Mouse (Mus musculus): Measurements from ENCODE around the gene Map2k7. TPM values are rescaled to one million over a fixed set of nuclear protein-coding genes. Genes with fewer than 3 reads are reported as not detected.
A peak's percentile ranks its signal among the peaks of the same experiment; 100 is the strongest.

Map2k7 gene
- 34.0 and 35.7 TPM in 2 replicates for polyA plus RNA-seq (2015; fragmentation: Nextera tagmentation; extraction: Ambion mirVana)

DNA sequence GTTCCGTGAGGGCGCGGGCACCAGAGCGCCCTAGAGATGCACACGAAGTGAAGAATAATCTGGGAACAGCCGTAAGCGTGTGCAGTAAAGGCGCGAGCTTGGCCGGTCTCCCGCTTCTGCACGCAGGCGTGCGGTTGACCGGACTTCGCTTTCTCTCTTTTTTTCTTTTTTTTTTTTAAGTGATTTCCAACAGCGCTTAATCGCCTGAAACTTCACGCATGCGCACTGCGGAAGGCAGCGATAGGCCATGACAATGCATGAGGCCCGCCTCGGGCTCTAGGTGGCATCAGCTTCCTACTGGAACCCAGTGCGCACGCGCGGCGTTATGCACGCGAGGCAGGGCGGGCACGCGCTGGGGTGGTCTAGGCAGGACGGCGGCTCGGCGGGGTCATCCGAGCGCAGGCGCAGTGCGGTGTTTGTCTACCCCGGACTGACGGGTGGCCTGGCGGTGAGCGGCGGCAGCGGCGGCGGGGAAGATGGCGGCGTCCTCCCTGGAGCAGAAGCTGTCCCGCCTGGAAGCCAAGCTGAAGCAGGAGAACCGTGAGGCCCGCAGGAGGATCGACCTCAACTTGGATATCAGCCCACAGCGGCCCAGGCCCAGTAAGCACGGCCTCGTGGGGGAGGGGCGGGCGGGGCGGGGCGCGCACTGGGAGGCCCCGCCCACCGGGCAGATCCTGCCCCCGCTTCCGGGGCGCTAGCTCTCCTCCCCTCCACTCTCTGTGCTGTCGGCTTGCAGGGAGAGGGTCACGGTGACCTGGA, at the start of gene Map2k7, which contains the start of gene Gm49320:
TSS of gene Map2k7 (plus strand) at position 307 of the 759 bp plus-strand sequence.
TSS of gene Gm49320 (plus strand) at position 432 of the 759 bp plus-strand sequence.
- Histone ChIP-seq H3K4me2 (peak within 1 kb of the TSS; percentile 82), H3K4me1 (peaks cover 38% of the 10 kb centered on the region), H3K36me3 (replicated peaks) (peaks cover 11% of the 10 kb centered on the region), H3K4me3 (peak within 1 kb of the TSS; percentile 75), H3K9ac (peak within 1 kb of the TSS; percentile 63), H3K27me3 (replicated peaks) (no peaks in the 10 kb centered on the region), H3K27ac (peak within 1 kb of the TSS; percentile 90), H3K9me3 (no peaks in the 10 kb centered on the region)
- ATAC-seq (replicated peaks): peak; percentile 95
- under 1% methylated on average over 71 of the region's 71 CpGs for WGBS

DNA sequence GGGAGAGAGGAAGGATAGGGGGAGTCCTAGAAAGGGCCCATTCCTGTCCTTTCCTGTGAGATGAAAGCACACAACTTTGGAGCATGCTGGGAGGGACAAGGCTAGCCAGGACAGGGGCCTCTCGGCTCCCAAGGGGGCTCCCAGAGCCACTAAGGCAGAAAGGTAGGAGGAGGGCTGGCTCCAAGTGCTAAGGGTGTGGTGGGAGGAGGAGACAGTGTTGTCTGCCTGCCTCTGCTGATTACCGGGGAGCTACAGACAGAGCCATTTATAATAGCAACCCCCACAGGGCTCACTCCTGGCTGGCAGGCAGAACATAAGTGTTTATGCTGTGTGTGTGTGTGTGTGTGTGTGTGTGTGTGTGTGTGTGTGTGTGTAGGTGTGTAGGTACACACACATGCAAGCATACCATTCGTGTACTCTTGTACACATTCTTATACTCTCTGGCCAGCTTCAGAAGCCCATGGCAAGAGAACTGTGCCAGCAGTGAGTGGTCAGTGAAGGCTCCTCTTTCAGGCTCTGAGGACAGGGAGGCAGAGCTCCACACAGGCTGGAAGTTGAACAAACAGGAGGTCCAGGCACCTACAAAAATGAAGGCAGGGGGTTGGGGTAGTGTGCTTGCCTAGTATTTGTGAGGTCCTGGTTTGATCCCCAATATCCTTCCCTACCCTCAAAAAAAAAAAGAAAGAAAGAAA, 49.4 kb upstream of the Map2k7 start:
- Histone ChIP-seq H3K27ac (no peak overlapping the region), H3K4me2 (no peak overlapping the region), H3K9me3 (no peaks in the 10 kb centered on the region), H3K4me3 (no peak overlapping the region), H3K9ac (no peak overlapping the region), H3K27me3 (replicated peaks) (no peaks in the 10 kb centered on the region), H3K4me1 (peaks cover 14% of the 10 kb centered on the region), H3K36me3 (replicated peaks) (peaks cover 49% of the 10 kb centered on the region)
- ATAC-seq (replicated peaks): no peak
- 42% methylated on average over 3 of the region's 3 CpGs for WGBS

DNA sequence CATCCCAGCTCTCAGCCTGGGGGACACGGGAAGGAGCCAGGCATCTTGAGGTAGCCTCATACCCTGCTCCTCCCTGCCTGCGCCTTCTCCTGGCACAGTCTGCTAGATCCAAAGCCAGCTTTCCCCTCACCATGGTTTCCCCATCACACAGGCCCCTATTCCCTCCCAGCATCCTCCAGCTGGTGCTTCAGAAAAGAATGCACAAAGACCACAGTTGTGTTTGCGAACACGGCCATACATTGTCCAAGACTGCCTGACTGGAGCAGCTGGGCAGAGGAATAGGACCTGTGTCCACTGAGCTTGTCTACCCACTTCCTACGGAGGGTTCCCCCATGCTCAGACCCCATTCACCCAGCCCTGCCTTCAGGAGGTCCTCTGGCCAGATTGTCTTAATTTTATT, 46.2 kb upstream of the Map2k7 start:
- Histone ChIP-seq H3K4me2 (no peak overlapping the region), H3K9ac (no peak overlapping the region), H3K27me3 (replicated peaks) (no peaks in the 10 kb centered on the region), H3K4me3 (no peak overlapping the region), H3K9me3 (no peaks in the 10 kb centered on the region), H3K4me1 (peaks cover 14% of the 10 kb centered on the region), H3K27ac (peak overlapping the region; percentile 69), H3K36me3 (replicated peaks) (peaks cover 29% of the 10 kb centered on the region)
- 41% methylated on average over 5 of the region's 5 CpGs for WGBS
- ATAC-seq (replicated peaks): peak; percentile 54

DNA sequence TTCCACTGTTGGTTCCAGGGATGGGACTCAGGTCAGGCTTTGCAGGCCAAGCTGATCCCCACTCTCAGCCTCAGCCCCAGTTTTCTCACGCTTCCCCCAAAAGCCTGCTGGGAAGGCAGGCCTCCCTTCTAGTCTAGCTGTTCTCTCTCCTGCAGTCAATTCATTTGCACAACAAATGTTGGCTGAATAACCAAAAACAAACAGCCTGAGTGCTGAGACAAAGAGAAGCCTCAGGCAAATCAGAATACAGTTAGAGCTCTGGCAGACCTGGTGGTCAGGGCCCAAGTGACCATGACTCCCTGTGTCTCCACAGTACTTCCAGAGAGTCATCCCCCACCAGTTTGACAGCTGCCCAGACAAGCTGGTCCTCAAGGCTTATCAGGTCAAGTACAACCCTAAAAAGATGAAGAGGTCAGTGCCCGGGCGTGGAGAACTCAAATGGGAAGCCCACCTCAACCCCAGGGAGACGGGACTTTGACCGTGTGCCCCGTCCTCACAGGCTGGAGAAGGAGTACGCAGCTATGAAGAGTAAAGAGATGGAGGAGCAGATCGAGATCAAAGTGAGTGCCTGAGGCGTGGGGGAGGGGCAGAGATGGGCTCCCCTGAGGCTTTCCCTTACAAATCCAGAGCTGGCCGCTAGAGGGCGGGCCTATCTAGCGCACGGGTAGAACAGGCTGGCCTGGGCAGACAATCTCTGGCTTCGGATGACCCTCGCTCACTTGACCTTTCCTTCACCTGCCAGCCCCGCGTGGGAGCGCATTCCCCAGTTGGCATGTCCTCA, 45.5 kb upstream of the Map2k7 start:
- no peaks in the 10 kb centered on the region for H3K27me3 ChIP-seq (replicated peaks)
- peaks cover 14% of the 10 kb centered on the region for H3K4me1 ChIP-seq
- H3K9ac ChIP-seq: no peak overlapping the region
- peaks cover 27% of the 10 kb centered on the region for H3K36me3 ChIP-seq (replicated peaks)
- H3K4me2 ChIP-seq: peak overlapping the region; percentile 23; the same call in 1 of the 2 replicates
- no peaks in the 10 kb centered on the region for H3K9me3 ChIP-seq
- WGBS: 2% methylated on average over 18 of the region's 18 CpGs
- peak overlapping the region; percentile 69 for H3K27ac ChIP-seq
- peak; percentile 83 for ATAC-seq (replicated peaks)
- H3K4me3 ChIP-seq: no peak overlapping the region

DNA sequence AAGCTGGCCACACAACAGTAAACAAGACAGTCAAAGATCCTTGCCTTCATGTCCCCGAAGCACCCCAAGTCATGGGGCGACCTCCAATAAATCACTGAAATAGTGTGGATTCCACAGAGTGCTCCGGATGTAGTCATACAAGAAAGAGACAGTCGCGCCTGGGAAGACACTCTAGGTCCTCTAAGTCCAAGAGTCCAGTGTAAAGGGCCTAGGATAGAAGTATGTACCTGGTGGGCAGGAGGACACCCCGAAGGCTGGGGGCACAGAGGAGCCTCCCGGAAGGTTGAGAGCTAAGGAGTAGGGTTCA, 45.0 kb upstream of the Map2k7 start:
- H3K36me3 ChIP-seq (replicated peaks): peaks cover 24% of the 10 kb centered on the region
- ATAC-seq (replicated peaks): peak; percentile 14
- H3K9me3 ChIP-seq: no peaks in the 10 kb centered on the region
- no peak overlapping the region for H3K9ac ChIP-seq
- peaks cover 14% of the 10 kb centered on the region for H3K4me1 ChIP-seq
- no peaks in the 10 kb centered on the region for H3K27me3 ChIP-seq (replicated peaks)
- H3K4me2 ChIP-seq: no peak overlapping the region
- WGBS: 55% methylated on average over 7 of the region's 7 CpGs
- peak overlapping the region; percentile 69; the same call in 1 of the 2 replicates for H3K27ac ChIP-seq
- no peak overlapping the region for H3K4me3 ChIP-seq

DNA sequence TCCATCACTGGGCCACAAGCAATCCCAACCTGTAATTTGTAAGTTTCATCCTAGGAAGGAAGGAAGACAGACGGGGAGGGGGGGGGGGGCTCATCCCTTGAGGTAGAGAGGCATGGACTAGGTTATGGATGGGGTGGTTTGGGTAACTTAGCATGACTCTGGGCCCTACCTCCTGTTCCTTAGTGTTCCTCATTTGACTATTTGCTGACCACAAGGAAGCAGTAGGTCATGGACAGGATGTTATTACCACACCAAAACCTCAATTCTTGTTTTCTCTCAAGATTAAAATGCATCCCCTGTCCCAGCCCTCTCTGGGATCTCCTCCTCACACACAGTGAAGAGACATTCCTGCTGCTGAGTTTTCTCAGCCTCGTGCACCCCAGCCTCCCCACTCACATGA, 37.2 kb upstream of the Map2k7 start:
- no peaks in the 10 kb centered on the region for H3K9me3 ChIP-seq
- peaks cover 47% of the 10 kb centered on the region for H3K36me3 ChIP-seq (replicated peaks)
- H3K9ac ChIP-seq: no peak overlapping the region
- H3K27me3 ChIP-seq (replicated peaks): peaks cover 7% of the 10 kb centered on the region; the same call in 1 of the 2 replicates
- H3K4me3 ChIP-seq: no peak overlapping the region
- H3K4me1 ChIP-seq: peaks cover 11% of the 10 kb centered on the region
- 65% methylated on average over 2 of the region's 2 CpGs for WGBS
- no peak for ATAC-seq (replicated peaks)
- no peak overlapping the region for H3K27ac ChIP-seq
- H3K4me2 ChIP-seq: no peak overlapping the region

DNA sequence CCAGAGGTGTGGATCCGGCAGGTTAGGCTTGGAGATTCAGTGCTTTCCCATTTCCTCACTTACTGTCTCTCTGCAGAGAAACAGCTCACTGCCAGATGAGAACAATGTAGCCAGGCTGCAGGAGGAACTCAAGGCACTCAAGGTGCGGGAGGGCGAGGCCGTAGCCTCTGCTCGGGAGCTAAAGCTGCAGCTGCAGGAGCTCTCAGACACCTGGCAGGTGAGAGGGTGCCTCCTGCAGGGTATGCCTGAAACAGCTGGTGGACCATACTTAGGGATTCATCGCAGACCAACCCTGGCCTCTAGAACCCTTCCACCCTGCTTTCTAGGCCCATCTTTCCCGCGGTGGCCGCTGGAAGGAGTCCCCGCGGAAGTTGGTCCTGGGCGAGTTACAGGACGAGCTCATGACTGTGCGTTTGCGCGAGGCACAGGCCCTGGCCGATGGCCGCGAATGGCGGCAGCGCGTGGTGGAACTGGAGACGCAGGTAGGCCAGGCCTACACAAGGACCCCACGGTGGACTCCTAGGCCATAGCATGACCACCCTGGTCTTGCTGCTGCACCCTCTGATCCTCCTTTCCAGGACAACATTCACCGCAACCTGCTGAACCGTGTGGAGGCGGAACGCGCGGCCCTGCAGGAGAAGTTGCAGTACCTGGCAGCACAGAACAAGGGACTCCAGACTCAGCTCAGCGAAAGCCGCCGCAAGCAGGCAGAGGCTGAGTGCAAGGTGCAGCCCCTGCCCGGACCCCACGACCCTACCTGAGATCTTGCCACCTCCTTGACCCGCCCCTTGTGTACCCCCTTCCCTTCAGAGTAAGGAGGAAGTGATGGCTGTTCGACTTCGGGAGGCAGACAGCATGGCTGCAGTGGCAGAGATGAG, 33.1 kb upstream of the Map2k7 start:
- Histone ChIP-seq H3K4me3 (no peak overlapping the region), H3K27ac (no peak overlapping the region), H3K36me3 (replicated peaks) (peaks cover 46% of the 10 kb centered on the region), H3K9ac (no peak overlapping the region), H3K9me3 (no peaks in the 10 kb centered on the region), H3K4me2 (no peak overlapping the region), H3K4me1 (peaks cover 30% of the 10 kb centered on the region), H3K27me3 (replicated peaks) (peaks cover 7% of the 10 kb centered on the region; the same call in 1 of the 2 replicates)
- no peak for ATAC-seq (replicated peaks)
- 23% methylated on average over 38 of the region's 38 CpGs for WGBS

DNA sequence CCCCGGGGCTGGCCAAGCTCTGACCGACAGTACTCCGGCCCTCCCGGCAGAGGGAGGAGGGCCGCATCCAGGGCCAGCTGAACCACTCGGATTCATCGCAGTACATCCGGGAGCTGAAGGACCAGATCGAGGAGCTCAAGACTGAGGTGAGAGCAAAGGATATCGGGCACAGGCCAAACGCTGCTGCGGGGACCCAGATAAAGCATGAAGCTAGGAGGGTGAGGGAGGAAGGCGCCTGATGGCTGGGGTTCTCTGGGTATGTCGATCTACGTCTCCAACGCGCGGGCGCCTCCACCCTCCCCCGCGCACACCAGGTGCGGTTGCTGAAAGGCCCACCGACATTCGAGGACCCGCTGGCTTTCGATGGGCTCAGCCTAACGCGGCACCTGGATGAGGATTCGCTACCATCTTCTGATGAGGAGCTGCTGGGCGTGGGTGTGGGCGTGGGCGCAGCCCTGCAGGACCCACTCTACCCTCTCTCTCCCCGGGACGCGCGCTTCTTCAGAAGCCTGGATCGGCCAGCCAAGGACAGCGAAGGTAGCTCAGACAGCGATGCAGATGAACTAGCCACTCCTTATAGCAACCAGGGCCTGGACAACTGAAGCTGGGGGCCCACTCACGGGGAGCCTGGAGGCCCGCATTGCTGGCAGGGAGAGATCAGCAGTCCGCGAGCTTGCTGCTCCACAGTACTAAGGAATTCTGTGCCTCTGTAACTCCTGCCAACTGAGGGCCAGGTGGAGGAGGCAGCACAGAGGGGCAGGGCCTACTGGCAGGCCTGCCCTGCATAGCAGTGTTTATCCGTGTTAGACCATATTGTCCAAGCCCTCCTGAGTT, 32.1 kb upstream of the Map2k7 start:
- peaks cover 7% of the 10 kb centered on the region; the same call in 1 of the 2 replicates for H3K27me3 ChIP-seq (replicated peaks)
- H3K4me2 ChIP-seq: no peak overlapping the region
- 10% methylated on average over 44 of the region's 44 CpGs for WGBS
- H3K27ac ChIP-seq: no peak overlapping the region
- peaks cover 37% of the 10 kb centered on the region for H3K4me1 ChIP-seq
- H3K9me3 ChIP-seq: no peaks in the 10 kb centered on the region
- H3K36me3 ChIP-seq (replicated peaks): peaks cover 47% of the 10 kb centered on the region
- no peak overlapping the region for H3K4me3 ChIP-seq
- peak; percentile 8 for ATAC-seq (replicated peaks)
- H3K9ac ChIP-seq: no peak overlapping the region

DNA sequence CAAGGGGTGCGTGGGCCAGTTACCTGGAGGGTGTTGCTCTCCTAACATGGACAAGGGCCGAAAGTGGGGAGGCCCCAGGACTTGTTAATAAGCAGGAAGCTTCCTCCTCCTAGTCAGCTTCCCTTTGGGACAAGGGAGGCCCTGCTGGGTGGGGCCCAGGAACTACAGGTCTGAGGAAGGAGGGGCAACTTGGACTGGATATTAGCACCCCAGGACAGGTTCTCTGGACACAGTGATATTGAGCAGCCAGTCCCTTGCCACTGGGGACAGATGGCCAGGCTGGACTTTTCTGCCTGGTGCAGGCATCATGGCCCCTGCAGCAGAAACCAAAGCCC, 31.6 kb upstream of the Map2k7 start:
- Histone ChIP-seq H3K36me3 (replicated peaks) (peaks cover 43% of the 10 kb centered on the region), H3K4me3 (no peak overlapping the region), H3K9ac (no peak overlapping the region), H3K4me1 (peaks cover 41% of the 10 kb centered on the region), H3K9me3 (no peaks in the 10 kb centered on the region), H3K4me2 (no peak overlapping the region), H3K27ac (no peak overlapping the region), H3K27me3 (replicated peaks) (peaks cover 7% of the 10 kb centered on the region; the same call in 1 of the 2 replicates)
- peak; percentile 1; the same call in 1 of the 2 replicates for ATAC-seq (replicated peaks)
- 48% methylated on average over 2 of the region's 2 CpGs for WGBS

DNA sequence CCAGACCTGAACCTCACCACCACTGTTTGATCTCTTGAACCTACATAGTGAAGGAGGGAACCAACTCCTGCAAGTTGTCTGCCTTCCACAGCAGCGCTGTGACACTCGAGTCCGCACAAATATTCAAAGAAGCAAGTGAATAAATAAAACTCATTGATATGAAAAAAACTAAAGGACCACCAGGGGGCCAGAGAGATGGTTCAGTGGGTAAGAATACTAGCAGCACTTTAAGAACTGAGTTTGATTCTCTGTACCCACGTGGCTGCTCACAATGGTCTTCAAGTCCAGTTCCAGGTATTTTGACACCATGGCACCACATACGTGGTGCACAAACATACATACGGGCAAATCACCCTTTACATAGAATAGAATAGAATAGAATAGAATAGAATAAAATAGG, 27.4 kb upstream of the Map2k7 start:
- no peak overlapping the region for H3K4me2 ChIP-seq
- H3K27ac ChIP-seq: peak overlapping the region; percentile 32; the same call in 1 of the 2 replicates
- H3K27me3 ChIP-seq (replicated peaks): no peaks in the 10 kb centered on the region
- H3K36me3 ChIP-seq (replicated peaks): peaks cover 22% of the 10 kb centered on the region
- H3K4me3 ChIP-seq: no peak overlapping the region
- 69% methylated on average over 6 of the region's 6 CpGs for WGBS
- no peak overlapping the region for H3K9ac ChIP-seq
- no peak for ATAC-seq (replicated peaks)
- H3K4me1 ChIP-seq: peaks cover 68% of the 10 kb centered on the region
- H3K9me3 ChIP-seq: no peaks in the 10 kb centered on the region

DNA sequence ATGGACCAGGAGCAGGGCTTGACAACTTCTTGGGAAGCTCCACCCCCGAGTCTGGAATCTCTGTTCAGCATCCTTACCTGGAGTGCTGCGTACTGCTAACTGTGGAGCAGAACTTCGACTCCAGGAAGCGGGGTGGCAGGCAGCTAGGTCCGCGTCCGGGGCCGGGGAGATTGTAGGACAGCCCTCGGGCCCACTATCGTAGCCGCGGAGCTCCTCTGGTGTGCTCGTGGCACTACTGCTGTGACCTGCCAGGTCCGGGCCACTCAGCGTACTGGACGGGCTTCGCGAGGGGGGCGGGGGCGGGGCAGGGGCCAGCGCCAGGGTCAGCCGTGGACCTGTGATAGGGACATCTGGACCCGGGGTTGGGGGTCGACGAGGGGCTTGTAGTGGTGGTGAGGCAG, 25.7 kb upstream of the Map2k7 start:
- Histone ChIP-seq H3K4me2 (peak overlapping the region; percentile 91), H3K36me3 (replicated peaks) (peaks cover 18% of the 10 kb centered on the region), H3K4me1 (peaks cover 52% of the 10 kb centered on the region), H3K9me3 (no peaks in the 10 kb centered on the region), H3K27me3 (replicated peaks) (no peaks in the 10 kb centered on the region), H3K27ac (peak overlapping the region; percentile 55), H3K9ac (peak overlapping the region; percentile 47), H3K4me3 (peak overlapping the region; percentile 48)
- 1% methylated on average over 25 of the region's 25 CpGs for WGBS
- no peak for ATAC-seq (replicated peaks)

Data from midbrain, embryonic 15.5 days (tissue).